ENCODE assay signal across 21 mouse cellular contexts in genomic region chr17:48819703-48820102, GRCm38 (mm10).
"Had no signal": no experiment of that assay in that cellular context is flagged by ENCODE, and none has a peak within 500 bp of the region (broad histone marks: within the 10 kb centered on the region; RNA-seq: fewer than 3 reads in every experiment).

No protein-coding gene starts in this region.

- H3K36me3 ChIP-seq: limb, embryonic 12.5 days; liver, embryonic 12.5 days; liver, embryonic 15.5 days; midbrain, embryonic 12.5 days; midbrain, embryonic 15.5 days; neural tube, embryonic 12.5 days; neural tube, embryonic 15.5 days; stomach, embryonic 15.5 days had no signal

- H3K4me1 ChIP-seq: limb, embryonic 12.5 days; liver, embryonic 12.5 days; liver, embryonic 15.5 days; stomach, embryonic 15.5 days had no signal

- H3K9ac ChIP-seq: limb, embryonic 12.5 days; liver, embryonic 12.5 days; liver, embryonic 15.5 days; midbrain, embryonic 12.5 days; midbrain, embryonic 15.5 days; neural tube, embryonic 12.5 days; neural tube, embryonic 15.5 days; stomach, embryonic 15.5 days had no signal

- H3K27ac ChIP-seq: kidney, postnatal 0 days; layer of hippocampus, adult 2 months; left cerebral cortex, adult 2 months; limb, embryonic 12.5 days; liver, embryonic 12.5 days; liver, embryonic 15.5 days; macrophage; midbrain, embryonic 12.5 days; midbrain, embryonic 15.5 days; neural tube, embryonic 12.5 days; neural tube, embryonic 15.5 days; stomach, embryonic 15.5 days had no signal

- ATAC-seq: intestine, postnatal 0 days; liver, embryonic 12.5 days; midbrain, embryonic 15.5 days had no signal

- DNase-seq: kidney, adult 2 months; kidney, postnatal 25 days; layer of hippocampus, postnatal 36 days; liver; right cerebral cortex, adult 18-20 months; right cerebral cortex, postnatal 25 days; spleen, adult 18-20 months; thymus, postnatal 25 days had no signal

- H3K4me2 ChIP-seq: limb, embryonic 12.5 days; liver, embryonic 12.5 days; liver, embryonic 15.5 days; midbrain, embryonic 12.5 days; midbrain, embryonic 15.5 days; neural tube, embryonic 12.5 days; neural tube, embryonic 15.5 days; stomach, embryonic 15.5 days had no signal

- H3K4me3 ChIP-seq: layer of hippocampus, adult 2 months; left cerebral cortex, adult 2 months; limb, embryonic 12.5 days; liver, embryonic 12.5 days; liver, embryonic 15.5 days; midbrain, embryonic 12.5 days; midbrain, embryonic 15.5 days; neural tube, embryonic 12.5 days; neural tube, embryonic 15.5 days; stomach, embryonic 15.5 days had no signal

- H3K9me3 ChIP-seq: liver, embryonic 12.5 days; liver, embryonic 15.5 days; midbrain, embryonic 15.5 days; neural tube, embryonic 12.5 days; neural tube, embryonic 15.5 days; stomach, embryonic 15.5 days had no signal

- H3K27me3 ChIP-seq: limb, embryonic 12.5 days; liver, embryonic 12.5 days; liver, embryonic 15.5 days; midbrain, embryonic 15.5 days; neural tube, embryonic 12.5 days; neural tube, embryonic 15.5 days; stomach, embryonic 15.5 days had no signal
